Mouse (Mus musculus) kidney, embryonic 14.5 days (tissue): ENCODE data around the gene Ephb1. TPM values are rescaled to one million over a fixed set of nuclear protein-coding genes. Genes with fewer than 3 reads are reported as not detected.

Source experiments
- ATAC-seq: fragments of 200-750 bp; cut with Nextera tagmentation; 2 replicates; pipeline ENCODE4 v1.8.0; 2017; ENCODE audit warnings: moderate number of reproducible peaks, mild to moderate bottlenecking, moderate TSS enrichment, moderate library complexity; ENCODE audit not compliant: low FRiP score, low TSS enrichment
- H3K27ac ChIP-seq: fragments of 300-500 bp; sonication (generic); 2 replicates; pipeline ENCODE4 v1.5.1; 2014; ENCODE audit warnings: low read depth, mild to moderate bottlenecking, low read length, moderate library complexity, mixed read lengths
- H3K27me3 ChIP-seq: fragments of 300-500 bp; sonication (generic); 2 replicates; pipeline ENCODE4 v1.6.1; 2014; ENCODE audit warnings: mild to moderate bottlenecking, low read length; ENCODE audit not compliant: control insufficient read depth, insufficient read depth
- H3K36me3 ChIP-seq: fragments of 300-500 bp; sonication (generic); 2 replicates; pipeline ENCODE4 v1.6.1; 2014; ENCODE audit warnings: low read length, mixed read lengths; ENCODE audit not compliant: control insufficient read depth, insufficient read depth
- H3K4me1 ChIP-seq: fragments of 300-500 bp; sonication (generic); 2 replicates; pipeline ENCODE4 v1.6.1; 2014; ENCODE audit warnings: low read length, mixed read lengths; ENCODE audit not compliant: control insufficient read depth, insufficient read depth
- H3K4me2 ChIP-seq: fragments of 300-500 bp; sonication (generic); replicated peaks from 2 replicates; pipeline ENCODE4 v1.6.1; 2014; ENCODE audit warnings: low read depth, mild to moderate bottlenecking, low read length
- H3K4me3 ChIP-seq: fragments of 300-500 bp; sonication (generic); 2 replicates; pipeline ENCODE4 v1.5.1; 2014; ENCODE audit warnings: mild to moderate bottlenecking, low read length
- H3K9ac ChIP-seq: fragments of 300-500 bp; sonication (generic); 2 replicates; pipeline ENCODE4 v1.6.1; 2014; ENCODE audit warnings: low read depth, mild to moderate bottlenecking, low read length, moderate library complexity
- H3K9me3 ChIP-seq: fragments of 300-500 bp; sonication (generic); 2 replicates; pipeline ENCODE4 v1.6.1; 2016; ENCODE audit warnings: low read length; ENCODE audit not compliant: control insufficient read depth
- WGBS: fragments of 180-500 bp; shearing (Covaris S2); extraction: QIAGEN DNeasy Blood & Tissue Kit; methylation state at CpG from one replicate; pipeline ENCODE4 v1.1.7; 2014; 5-methylcytosine and 5-hydroxymethylcytosine counted together
- polyA plus RNA-seq: library from polyadenylated mRNA; unstranded; fragments of >200 nt; fragmentation: Nextera tagmentation; extraction: Ambion mirVana; gene quantifications from 2 replicates; pipeline ENCODE4 v1.2.1, GENCODE M21; 2014

Gene Ephb1
- polyA plus RNA-seq, 1 experiment from 2014 or later = 4.9 TPM

DNA sequence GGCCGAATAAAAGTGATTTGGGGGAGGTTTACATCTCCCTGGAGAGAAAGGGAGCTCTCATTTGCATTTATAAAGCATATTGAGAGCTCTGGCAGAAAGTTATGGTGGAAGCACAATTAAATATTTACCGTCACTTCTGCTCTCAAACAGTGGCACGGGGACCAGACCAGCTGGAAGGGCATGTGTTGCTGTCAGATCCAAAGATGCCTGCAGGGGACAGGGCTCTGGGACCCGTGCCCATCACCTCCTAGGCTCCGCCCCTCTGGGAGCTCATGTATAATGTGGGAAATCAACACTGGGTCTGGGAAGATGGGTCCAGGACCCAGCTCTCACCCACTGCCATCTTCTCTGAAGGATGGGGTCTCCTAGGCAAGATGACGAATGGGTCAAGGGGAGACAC is 123.2 kb downstream of the Ephb1 start:
- Histone ChIP-seq H3K9me3 (no peaks in the 10 kb centered on the region), H3K4me1 (peaks cover 5% of the 10 kb centered on the region; the same call in 1 of the 2 replicates), H3K27me3 (no peaks in the 10 kb centered on the region), H3K4me3 (no peak overlapping the region), H3K9ac (no peak overlapping the region), H3K4me2 (no peak overlapping the region), H3K27ac (no peak overlapping the region), H3K36me3 (no peaks in the 10 kb centered on the region)
- WGBS = 76% methylated on average over 6 of the region's 6 CpGs
- ATAC-seq = no peak

DNA sequence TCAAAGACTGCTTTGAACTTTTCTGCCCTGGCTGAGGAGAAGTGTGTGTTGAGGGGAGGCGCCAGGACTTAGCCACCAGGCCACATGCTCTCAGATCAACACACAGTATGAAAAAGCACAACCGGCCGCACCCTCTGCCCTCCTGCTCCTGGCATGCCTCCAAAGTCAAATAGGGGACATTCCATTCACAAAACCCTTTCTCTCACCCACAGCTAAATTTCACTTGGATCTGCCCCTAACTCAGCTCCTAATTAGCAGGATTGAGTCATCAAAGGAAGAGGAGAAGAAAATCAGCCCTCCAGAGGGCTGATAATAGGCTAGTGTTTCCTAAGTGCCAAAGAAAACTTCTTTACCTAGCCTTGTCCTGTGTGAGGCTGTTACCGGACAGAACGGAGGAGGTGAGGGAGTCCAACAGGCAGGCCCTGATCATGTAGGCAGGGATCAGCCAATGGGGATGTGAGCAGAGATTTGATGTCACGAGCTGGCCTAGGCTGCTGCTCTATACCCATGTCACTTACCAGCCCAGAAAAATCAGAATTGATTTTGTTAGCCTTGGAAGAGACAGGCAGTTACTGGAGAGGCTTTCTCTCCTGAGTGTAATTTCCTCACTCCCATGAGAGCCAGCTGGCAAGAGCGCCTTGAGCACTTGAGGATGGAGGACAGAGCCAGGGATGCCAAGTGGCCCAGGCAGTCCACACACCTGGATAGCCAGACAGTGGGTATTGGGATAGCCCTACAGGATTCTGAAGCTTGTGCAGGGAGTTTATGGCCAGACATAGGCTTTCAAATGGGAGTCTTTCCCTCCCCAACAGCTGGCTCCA is 137.5 kb downstream of the Ephb1 start:
- H3K9ac ChIP-seq = no peak overlapping the region
- no peak overlapping the region for H3K27ac ChIP-seq
- ATAC-seq = no peak
- no peaks in the 10 kb centered on the region for H3K4me1 ChIP-seq
- no peak overlapping the region for H3K4me3 ChIP-seq
- no peak overlapping the region for H3K4me2 ChIP-seq
- H3K27me3 ChIP-seq = no peaks in the 10 kb centered on the region
- H3K9me3 ChIP-seq = no peaks in the 10 kb centered on the region
- H3K36me3 ChIP-seq = no peaks in the 10 kb centered on the region
- WGBS = 56% methylated on average over 7 of the region's 7 CpGs

- Histone ChIP-seq H3K27me3 (no peaks in the 10 kb centered on the region), H3K9me3 (no peaks in the 10 kb centered on the region), H3K9ac (no peak overlapping the region), H3K4me1 (no peaks in the 10 kb centered on the region), H3K4me2 (no peak overlapping the region), H3K36me3 (no peaks in the 10 kb centered on the region), H3K27ac (no peak overlapping the region), H3K4me3 (no peak overlapping the region)
- 46% methylated on average over 1 of the region's 1 CpGs for WGBS
- ATAC-seq = no peak
These were observed 142.5 kb downstream of the Ephb1 start for GRCm38 (mm10) chr9:102212036-102212383.

GRCm38 (mm10) chr9:102211296-102212035 is 143.0 kb downstream of the Ephb1 start:
- Histone ChIP-seq H3K9me3 (no peaks in the 10 kb centered on the region), H3K27me3 (no peaks in the 10 kb centered on the region), H3K9ac (no peak overlapping the region), H3K27ac (no peak overlapping the region), H3K4me3 (no peak overlapping the region), H3K36me3 (no peaks in the 10 kb centered on the region), H3K4me2 (no peak overlapping the region), H3K4me1 (no peaks in the 10 kb centered on the region)
- 49% methylated on average over 10 of the region's 10 CpGs for WGBS
- no peak for ATAC-seq

GRCm38 (mm10) chr9:102205518-102205917 is 149.0 kb downstream of the Ephb1 start:
- no peak overlapping the region for H3K9ac ChIP-seq
- no peaks in the 10 kb centered on the region for H3K4me1 ChIP-seq
- no peak overlapping the region for H3K4me3 ChIP-seq
- H3K27me3 ChIP-seq = no peaks in the 10 kb centered on the region
- H3K4me2 ChIP-seq = no peak overlapping the region
- no peaks in the 10 kb centered on the region for H3K9me3 ChIP-seq
- WGBS = 52% methylated on average over 3 of the region's 3 CpGs
- no peaks in the 10 kb centered on the region for H3K36me3 ChIP-seq
- H3K27ac ChIP-seq = no peak overlapping the region
- no peak for ATAC-seq

DNA sequence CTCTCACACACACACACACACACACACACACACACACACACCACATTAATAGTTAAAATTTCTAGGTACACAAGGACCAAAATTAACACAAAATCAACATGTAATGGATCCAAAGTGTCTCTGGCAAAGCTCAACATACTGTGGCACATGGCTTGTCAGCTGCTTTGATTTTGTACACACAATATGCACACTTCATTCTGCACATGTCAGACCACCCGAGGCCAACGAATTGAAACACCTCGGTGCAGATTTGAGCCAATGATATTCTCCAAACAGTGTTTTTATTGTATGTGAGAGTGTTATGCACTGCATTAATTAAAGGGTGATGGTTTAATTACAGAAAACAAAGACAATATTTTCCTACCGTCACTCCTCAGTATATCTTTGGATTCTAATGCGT is 152.6 kb downstream of the Ephb1 start:
- Histone ChIP-seq H3K9me3 (no peaks in the 10 kb centered on the region), H3K36me3 (no peaks in the 10 kb centered on the region), H3K4me3 (no peak overlapping the region), H3K27ac (no peak overlapping the region), H3K4me2 (no peak overlapping the region), H3K27me3 (no peaks in the 10 kb centered on the region), H3K4me1 (no peaks in the 10 kb centered on the region), H3K9ac (no peak overlapping the region)
- ATAC-seq = no peak
- WGBS = 74% methylated on average over 5 of the region's 5 CpGs

- Histone ChIP-seq H3K36me3 (no peaks in the 10 kb centered on the region), H3K27ac (no peak overlapping the region), H3K9me3 (no peaks in the 10 kb centered on the region), H3K27me3 (peaks cover 3% of the 10 kb centered on the region; the same call in 1 of the 2 replicates), H3K4me1 (no peaks in the 10 kb centered on the region; the same call in 1 of the 2 replicates), H3K4me3 (no peak overlapping the region), H3K4me2 (no peak overlapping the region), H3K9ac (no peak overlapping the region)
- ATAC-seq = no peak
- 92% methylated on average over 6 of the region's 6 CpGs for WGBS
These were observed 157.6 kb downstream of the Ephb1 start for GRCm38 (mm10) chr9:102196856-102197255.

DNA sequence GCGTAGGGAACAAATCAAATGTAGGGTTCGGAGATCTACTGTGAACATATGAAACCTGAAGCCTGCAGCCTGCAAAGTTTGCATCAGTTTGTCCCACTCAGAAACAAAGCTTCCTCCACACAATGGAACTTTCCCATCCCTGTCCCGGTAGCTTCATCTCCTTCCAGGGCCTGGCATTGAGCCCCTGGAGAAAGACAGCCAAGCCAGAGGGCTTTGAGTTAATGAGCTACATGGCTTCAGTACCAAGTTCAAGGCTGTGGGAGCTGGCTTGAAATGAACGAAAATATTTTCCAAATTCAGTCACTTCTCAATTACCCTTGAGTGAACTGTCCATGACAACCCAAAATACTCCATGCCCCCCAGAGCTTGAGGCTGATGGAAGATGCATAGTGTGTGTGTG is 160.4 kb downstream of the Ephb1 start:
- H3K4me1 ChIP-seq = no peaks in the 10 kb centered on the region; the same call in 1 of the 2 replicates
- 74% methylated on average over 4 of the region's 4 CpGs for WGBS
- no peak for ATAC-seq
- no peaks in the 10 kb centered on the region for H3K36me3 ChIP-seq
- H3K27me3 ChIP-seq = peaks cover 3% of the 10 kb centered on the region; the same call in 1 of the 2 replicates
- H3K9me3 ChIP-seq = no peaks in the 10 kb centered on the region
- no peak overlapping the region for H3K27ac ChIP-seq
- no peak overlapping the region for H3K4me2 ChIP-seq
- H3K9ac ChIP-seq = no peak overlapping the region
- H3K4me3 ChIP-seq = no peak overlapping the region
